Mouse (Mus musculus) heart, postnatal 25 days (tissue): ENCODE results near the gene Ubqln4. TPM values are rescaled to one million over a fixed set of nuclear protein-coding genes. Genes with fewer than 3 reads are reported as not detected.
"Not testable (repeated sequence)": the region's sequence is repeated elsewhere in the genome, so short reads cannot be mapped to it uniquely, and the experiment has no call there.

Source experiments
- DNase-seq: peaks from one replicate; pipeline ENCODE4 v3.0.0; 2022; ENCODE audit warnings: low spot score
- intact Hi-C: fragments of 180-260 bp; cut with DNase I; formaldehyde crosslinking; loops from one replicate; pipeline ENCODE4 v1.15.1; 2025
- total RNA-seq, 2 experiments: library from RNA; stranded (reverse); gene quantifications; 2 replicates each; pipeline ENCODE4 v1.2.3; 2021

Gene Ubqln4
- total RNA-seq, 2 experiments from 2014 or later: 67.4 to 71.2 TPM

DNA sequence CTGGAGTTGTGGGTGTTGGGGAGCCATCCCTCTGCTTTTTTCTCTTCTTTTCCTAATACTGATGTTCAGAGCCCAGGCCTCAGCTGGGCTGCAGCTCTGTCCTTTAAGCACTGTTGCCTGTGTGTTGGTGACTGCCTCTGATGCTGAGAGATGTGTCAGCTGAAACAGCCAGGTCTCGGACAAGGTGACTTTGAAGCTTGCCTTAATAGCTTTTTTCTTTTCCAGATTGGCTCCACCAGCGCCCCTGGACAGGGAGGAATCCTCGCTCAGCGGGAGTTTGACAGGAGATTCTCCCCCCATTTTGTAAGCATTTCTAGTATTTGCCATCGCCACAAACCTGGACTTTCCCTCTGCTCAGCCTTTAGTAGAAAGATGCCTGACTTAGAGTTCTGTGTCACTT lies 33.1 kb downstream of the Ubqln4 start:
- intact Hi-C loops: no loop called here
- DNase-seq: no peak

DNA sequence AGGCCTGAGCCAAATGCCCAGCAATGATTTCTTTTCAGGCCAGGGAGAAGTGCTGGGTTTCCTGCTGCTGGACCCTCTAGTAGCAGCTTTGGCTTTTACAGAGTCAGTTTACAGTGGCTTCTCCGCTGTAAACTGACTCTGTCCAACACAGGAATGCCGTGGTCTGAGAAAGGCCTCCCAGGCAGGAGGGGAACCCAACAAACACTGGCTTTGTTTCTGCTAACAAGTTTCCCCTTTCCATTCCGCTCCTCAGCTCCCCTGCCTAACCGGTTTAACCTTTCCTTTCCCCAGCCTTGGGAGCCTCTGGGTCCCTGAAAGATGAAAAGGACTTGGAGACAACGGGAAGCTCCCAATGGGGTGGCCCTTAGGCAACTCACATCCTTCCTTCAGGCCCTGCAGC lies 36.7 kb downstream of the Ubqln4 start:
- intact Hi-C loops: no loop called here
- no peak for DNase-seq

DNA sequence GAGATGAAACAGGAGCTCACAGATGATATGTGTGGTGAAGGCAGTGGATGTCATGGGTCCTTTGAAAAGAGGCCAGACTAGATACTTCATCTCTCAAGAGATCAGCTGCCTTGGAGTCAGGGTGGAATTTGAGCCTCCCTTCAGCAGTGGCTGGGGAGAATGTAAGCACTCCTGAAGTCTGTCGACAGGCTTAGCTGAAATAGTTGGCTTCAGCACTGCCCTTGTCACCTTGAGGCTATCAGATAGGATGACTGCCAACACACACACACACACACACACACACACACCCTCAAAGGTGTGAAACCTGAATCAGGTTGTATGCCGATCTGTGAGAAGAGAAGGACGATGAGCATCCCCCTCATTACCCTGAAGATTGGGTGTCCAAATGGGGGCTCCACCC lies 37.5 kb downstream of the Ubqln4 start:
- intact Hi-C loops: no loop called here
- no peak for DNase-seq

DNA sequence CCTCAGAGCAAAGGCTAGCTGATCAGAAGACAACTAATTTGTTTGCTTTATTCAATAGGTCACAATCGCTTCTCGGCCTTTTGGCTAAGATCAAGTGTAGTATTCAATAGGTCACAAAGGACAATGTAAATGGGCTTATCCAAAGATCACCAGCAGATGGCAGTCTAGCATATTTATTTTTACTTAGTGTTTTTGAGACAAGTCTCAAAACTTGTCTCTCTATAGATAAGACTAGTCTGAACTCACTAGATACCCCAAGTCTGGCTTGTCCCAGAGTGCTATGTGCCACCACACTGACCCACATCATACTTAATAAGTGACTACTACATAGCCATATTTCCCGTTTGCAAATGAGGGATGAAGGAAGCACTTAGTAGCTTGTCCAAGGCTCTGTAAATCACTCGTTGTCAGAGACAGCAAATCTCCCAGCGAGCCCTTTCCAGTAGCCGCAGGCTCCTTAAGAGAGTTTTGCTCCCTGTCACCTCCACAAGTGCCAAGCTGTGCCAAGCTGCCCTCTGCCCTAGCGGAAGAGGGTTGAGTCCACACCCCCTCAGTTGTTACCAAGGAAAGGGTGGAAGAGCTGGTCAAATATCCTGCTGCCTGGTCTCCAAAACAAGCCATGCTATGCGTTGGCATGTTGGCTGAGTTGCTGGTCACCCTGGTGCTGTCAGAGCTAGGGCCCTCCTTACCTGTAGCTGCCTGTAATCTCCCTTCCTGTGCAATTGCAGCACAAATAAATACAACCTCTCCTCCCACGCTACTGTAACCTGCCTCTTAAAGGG lies 38.6 kb downstream of the Ubqln4 start:
- intact Hi-C loops: loop anchor here (2.0 kb wide), 1 partner anchor 147 kb away; no protein-coding TSS in a partner anchor
- DNase-seq: no peak

DNA sequence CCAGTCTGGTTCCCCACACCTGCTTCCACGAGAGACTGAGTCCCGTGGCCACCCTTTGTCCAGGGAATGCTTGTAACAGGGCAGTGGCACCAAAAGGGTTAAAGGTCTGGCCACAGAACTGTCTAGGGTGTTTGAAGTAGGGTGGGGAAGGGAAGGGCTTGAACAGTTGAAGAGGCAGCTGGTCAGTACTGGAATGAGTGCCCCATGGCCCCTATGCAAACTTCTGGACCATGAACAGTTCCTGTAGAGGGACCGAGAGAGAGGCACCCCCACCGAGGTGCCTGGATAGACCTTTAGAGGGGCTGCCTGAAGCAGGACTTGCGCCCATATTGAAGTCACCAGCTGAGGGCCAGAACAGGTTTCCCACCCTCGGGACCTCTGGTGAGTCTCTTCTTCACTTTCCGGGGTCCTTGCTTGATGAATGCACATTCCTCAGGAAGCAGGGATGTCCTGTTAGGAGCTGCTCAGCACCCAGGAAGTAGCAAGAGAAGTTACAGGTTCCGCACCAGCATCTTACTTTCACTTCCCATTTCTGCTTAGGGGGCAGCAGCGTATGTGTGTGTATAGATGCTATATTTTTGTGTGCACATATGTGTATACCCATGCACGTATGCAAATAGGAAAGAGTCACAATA lies 39.5 kb downstream of the Ubqln4 start:
- DNase-seq: no peak
- intact Hi-C loops: loop anchor here (2.0 kb wide), 1 partner anchor 146 kb away; no protein-coding TSS in a partner anchor

DNA sequence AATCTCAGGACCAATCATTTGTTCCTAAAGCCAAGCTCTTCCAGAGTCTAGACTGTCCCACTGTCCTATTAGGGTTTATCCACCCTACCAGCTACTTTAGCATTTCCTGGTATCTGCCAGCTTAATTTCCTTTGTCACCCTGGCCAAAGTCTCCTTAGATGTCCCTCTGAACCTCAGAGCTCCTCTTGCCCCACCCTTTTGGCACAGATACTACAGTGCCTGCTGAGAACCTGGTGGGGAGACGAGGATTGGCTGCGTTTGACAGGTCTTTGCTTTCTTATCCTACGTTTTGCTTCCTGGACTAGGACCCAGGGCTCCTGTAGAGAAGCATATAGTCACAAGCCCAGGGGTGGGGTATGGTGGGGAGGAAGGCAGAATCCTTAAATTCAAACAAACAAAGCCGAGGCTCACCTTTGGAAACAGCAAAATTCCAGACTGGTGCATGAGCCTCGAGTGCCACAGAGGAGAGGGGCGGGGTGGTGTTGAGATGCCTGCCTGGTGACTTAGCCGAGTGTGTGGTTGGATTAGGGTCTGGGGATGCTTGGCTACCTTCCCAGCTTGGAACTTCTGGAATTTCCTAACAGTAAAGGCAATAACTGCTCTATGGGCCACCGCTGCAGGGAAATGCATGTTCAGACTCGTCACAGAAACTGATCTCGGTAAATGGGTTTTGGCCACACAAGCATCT lies 40.5 kb downstream of the Ubqln4 start:
- no peak for DNase-seq
- intact Hi-C loops: loop anchor here (2.0 kb wide), 1 partner anchor 145 kb away; no protein-coding TSS in a partner anchor

DNA sequence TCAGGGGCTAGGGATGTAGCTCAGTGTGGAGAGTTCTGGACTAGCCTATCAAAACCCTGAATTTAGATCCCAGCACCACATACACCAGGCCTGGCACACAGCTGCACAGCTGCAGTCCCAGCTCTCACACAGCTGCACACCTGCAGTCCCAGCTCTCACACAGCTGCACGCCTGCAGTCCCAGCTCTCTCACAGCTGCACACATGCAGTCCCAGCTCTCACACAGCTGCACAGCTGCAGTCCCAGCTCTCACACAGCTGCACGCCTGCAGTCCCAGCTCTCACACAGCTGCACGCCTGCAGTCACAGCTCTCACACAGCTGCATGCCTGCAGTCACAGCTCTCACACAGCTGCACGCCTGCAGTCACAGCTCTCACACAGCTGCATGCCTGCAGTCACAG lies 43.0 kb downstream of the Ubqln4 start:
- intact Hi-C loops, DNase-seq: not testable (repeated sequence)

DNA sequence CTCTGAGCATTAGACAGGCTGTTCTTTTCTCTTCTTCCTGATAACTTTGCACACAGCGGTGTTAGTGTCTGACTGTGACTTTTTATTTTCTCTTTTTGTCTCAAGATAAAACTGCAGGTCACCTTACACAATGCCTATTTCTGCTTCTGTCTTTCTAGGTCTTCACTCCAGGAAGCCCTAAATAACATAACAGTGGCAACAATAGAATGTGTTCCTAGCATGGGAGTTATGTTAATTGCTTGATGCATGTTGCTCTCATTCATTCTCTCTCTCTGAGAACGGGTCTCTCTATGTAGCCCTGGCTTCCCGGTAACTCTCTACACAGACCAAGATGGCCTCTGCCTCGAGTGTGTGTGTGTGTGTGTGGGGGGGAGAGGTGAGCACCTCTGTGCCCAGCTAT lies 48.9 kb downstream of the Ubqln4 start:
- no peak for DNase-seq
- intact Hi-C loops: no loop called here

DNA sequence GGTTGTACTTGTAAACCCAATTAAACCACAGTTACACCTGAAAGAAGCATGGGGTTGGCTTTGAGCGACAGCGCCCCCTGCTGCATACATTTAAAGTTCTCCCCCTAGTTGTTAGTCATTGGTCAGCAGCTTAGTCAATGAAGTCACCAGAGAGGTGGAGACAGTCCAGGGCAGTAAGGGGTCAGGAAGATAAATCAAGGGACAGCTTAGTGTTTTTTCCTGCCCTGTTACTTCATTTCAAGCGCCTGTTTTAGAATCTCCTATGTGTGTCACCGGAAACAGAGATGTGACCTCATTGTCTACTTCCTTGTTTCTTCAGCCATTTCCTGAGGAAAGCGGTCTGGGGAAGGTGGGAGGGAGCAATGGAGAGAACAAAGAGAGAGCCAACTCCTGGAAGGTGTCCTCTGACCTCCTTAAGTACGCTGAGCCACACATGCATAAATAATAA lies 50.2 kb downstream of the Ubqln4 start:
- peak; percentile 64 for DNase-seq
- intact Hi-C loops: no loop called here

DNA sequence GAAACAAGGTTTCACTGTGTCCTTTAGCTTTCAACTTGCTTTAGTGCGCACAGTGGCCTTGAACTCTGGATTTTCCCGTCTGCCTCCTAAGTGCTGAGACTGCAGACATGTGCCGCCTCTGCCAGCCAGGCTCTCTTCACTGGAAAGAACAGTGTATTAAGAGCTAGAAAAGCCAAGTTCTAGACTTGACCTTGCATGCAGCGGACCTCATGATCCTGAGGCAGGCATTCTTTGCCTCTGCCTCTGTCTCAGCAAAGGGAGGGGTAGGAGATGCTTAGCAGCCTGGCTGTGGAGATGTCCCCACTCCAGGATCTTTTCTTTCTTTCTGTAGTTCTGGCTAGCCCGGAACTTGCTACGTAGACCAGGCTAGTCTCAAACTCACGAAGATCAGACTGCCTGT lies 51.3 kb downstream of the Ubqln4 start:
- no peak for DNase-seq
- intact Hi-C loops: loop anchor here (5.0 kb wide), 2 partner anchors 82 to 132 kb away; partner anchors contain the start of gene Khdc4

DNA sequence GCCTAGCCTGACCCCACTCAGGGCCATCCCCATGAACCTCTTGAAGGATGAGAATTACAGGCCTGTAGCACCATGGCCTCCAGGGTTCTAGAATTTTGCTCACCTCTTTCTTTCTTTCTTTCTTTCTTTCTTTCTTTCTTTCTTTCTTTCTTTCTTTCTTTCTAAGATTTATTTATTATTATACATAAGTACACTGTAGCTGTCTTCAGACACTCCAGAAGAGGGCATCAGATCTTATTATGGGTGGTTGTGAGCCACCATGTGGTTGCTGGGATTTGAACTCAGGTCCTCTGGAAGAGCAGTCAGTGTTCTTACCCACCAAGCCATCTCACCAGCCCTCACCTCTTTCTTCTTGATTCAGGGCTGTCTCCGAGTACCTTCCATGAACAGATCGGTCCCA lies 52.1 kb downstream of the Ubqln4 start, which contains the start of gene Arhgef2:
Gene Arhgef2 (plus strand): TSS at position 301 of the 400 bp plus-strand sequence.
- not testable (repeated sequence) for DNase-seq
- intact Hi-C loops: loop anchor here (2.0 to 5.0 kb wide), 4 partner anchors 27 to 132 kb away; partner anchors contain the start of gene Khdc4

DNA sequence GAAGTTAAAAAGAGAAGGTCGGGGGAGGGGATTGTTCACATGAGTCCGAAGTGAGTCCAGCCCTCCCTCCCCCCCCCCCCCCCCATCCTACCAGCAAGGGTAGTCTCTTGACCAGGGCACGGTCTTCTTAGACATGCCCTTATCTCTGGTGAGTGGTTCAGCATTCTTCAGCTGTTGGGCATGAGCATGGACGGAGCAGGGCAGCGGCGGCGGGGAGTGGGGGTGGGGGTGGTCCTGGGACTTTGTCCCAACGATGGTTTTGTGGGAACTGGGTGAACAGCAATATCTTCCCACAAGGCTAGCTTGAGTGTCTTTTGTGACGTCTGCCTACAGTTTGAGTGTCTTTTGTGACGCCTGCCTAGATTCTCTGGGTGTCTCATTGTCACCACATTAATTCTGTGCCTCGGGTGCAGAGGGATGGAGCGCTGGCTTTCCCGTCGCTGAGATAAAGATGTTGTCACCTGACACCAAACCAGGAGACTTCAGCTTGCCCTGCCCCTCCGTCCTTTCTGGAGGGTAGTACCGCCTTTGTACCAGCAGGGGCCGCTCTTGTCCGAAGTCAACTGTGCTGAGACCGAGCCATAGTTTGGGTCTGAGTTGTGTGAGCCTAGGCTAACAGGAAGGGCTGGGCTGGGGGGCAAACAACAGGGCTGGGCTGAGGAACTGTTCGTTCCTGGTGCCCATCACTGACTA lies 53.7 kb downstream of the Ubqln4 start:
- DNase-seq: peak; percentile 80
- intact Hi-C loops: loop anchor here (2.0 to 5.0 kb wide), 4 partner anchors 26 to 130 kb away; partner anchors contain the start of gene Khdc4

DNA sequence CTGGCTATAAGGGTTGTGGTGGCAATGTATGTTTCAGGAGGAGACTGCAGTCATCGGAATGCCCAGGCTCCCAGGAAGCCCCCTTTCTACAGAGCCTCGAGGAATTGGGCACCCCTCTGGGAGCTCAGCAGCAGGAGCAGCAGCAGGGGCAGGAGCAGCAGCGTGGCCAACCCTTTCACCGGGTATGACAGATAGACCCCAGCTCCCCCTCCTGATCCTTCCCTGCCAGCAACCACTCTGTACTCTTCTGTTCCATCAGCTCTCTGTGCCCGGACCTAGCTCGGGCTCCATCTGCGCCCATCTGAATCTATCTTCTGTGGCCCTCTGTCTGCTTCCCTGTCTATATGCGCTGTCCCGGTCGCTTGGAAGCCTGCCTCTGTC lies 54.2 kb downstream of the Ubqln4 start:
- intact Hi-C loops: loop anchor here (2.0 to 5.0 kb wide), 4 partner anchors 25 to 130 kb away; partner anchors contain the start of gene Khdc4
- DNase-seq: no peak

DNA sequence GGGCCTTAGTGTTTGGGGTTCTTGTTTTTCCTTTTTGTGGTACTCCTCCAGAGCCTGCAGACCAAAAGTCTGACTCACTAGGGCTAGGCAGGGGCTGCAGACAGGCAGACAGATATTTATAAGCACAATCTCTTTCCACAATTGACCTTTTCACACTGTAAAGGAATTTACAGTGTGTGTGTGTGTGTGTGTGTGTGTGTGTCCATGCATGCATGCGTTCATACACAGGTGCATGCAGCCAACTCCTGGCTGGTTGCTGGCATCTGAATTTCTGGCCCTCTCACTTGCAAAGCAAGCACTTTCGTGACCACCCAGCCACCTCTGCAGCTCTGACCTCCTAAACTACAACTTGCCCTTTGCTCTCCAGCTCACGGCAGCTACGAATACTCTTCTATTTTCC lies 55.5 kb downstream of the Ubqln4 start:
- intact Hi-C loops: loop anchor here (5.0 kb wide), 2 partner anchors 78 to 128 kb away; partner anchors contain the start of gene Khdc4
- no peak for DNase-seq

DNA sequence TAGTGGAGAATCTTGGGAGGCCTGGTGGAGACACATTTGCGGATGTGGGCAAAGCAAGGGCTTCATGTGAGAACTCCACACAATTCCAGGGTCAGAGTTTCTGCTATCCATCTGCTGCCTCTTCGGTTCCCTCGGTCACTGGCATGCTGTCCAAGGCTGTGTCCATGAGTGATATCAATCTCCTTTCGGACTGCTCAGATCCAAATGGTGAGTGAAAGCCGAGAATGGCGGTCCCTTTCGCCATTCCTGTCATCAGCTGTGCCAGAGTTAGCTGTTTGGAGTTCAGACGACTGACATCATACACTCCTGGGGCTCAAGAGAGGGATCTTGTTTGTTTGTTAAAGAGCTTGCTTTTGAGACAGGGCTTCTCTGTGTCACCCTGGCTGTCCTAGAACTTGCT lies 60.9 kb downstream of the Ubqln4 start:
- intact Hi-C loops: no loop called here
- DNase-seq: no peak

DNA sequence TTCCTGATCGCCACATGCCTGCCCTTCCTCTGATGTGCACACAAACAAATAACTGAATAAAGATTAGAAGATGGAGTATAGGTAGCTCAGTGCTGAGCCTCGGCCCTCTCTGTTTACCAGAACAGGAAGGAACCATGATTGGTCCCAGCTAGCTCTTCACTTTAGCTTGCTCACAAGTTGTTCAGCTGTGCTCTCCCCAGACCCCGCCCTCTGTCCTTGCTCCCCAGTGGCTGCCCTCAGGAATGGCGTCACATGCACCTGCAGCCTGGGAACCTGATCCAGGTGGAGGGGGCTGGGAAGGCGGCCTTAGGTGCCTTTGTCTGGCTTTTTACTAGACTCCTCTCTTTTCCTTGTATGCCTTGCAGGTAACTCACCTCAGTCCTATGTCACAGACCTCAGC lies 61.6 kb downstream of the Ubqln4 start:
- intact Hi-C loops: no loop called here
- DNase-seq: no peak

DNA sequence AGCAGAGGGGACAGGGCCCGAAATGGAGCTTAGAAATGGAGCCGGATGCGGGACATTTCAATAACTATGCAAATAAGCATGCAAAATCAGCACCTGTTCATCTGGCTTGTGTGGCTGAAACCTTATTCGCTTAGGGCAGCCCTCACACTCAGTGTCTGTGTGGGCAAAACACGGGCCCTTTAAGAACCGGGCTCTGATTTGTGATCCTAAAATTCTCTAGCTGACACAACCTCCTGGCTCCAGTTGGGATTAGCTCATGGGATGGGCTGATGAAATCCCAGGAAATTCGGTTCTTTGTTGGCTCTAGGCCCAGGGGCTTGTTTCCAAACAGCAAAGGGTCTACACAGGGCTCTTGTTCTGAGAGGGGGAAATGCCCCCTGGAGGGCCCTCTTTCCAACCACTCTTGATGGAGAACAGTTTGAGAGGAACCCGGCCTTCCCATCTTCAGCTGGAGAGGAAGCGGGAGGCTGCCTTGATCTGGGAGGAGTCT lies 62.4 kb downstream of the Ubqln4 start:
- intact Hi-C loops: no loop called here
- peak; percentile 73 for DNase-seq

DNA sequence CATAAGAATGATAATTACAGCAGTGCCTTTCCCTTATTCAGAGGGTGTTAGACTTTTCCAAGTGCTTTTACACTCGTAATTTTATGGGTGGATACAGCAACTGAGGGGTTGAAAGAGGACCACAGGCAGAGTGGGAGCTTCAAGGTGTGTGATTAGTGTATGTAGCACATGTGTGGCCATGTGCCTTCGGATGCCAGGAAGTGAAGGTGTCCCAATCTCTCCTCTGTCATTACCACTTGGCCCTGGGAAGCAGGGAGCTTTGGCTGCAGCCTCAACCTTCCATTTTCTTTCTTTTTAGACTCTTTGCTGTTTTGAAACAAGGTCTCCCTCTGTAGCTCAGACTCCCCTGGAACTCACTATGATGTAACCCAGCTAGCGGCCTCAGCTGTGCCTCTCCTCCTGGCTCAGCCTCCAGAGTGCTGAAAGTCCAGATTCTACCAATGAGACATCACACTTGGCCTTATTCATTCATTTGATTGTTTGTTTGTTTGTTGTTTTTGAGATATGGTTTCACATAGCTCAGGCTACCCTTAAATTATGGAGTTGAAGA lies 63.5 kb downstream of the Ubqln4 start:
- intact Hi-C loops: no loop called here
- no peak for DNase-seq
